Mouse (Mus musculus) liver, postnatal 0 days (tissue): ENCODE measurements around the gene Tmprss2.

ENCODE experiments used
- CTCF ChIP-seq: sonication (generic); IDR thresholded peaks from 2 replicates; pipeline ENCODE4 v1.5.1; 2016; ENCODE audit warnings: antibody characterized with exemption, low read depth
- EP300 ChIP-seq: IDR thresholded peaks from 2 replicates; pipeline ENCODE4 v1.6.1; 2016; ENCODE audit warnings: antibody characterized with exemption, low read depth, mild to moderate bottlenecking

GRCm38 (mm10) chr16:97593816-97594509 lies 17.0 kb downstream of the Tmprss2 start:
- TF ChIP-seq CTCF: no peak
- TF ChIP-seq EP300: peak; percentile 17; the same call in 1 of the 2 replicates
